Mouse (Mus musculus) kidney, embryonic 14.5 days (tissue): ENCODE measurements at regions not wholly inside any gene's neighbourhood (a gene's known extent, or its start where the extent isn't known, plus 50 kb on each side); places are given as distances from the start of the nearest gene placed in this dataset.

Experiments used
- ATAC-seq: fragments of 200-750 bp; cut with Nextera tagmentation; 2 replicates; pipeline ENCODE4 v1.8.0; 2017; ENCODE audit warnings: moderate number of reproducible peaks, mild to moderate bottlenecking, moderate TSS enrichment, moderate library complexity; ENCODE audit not compliant: low FRiP score, low TSS enrichment
- H3K27ac ChIP-seq: fragments of 300-500 bp; sonication (generic); 2 replicates; pipeline ENCODE4 v1.5.1; 2014; ENCODE audit warnings: low read depth, mild to moderate bottlenecking, low read length, moderate library complexity, mixed read lengths
- H3K27me3 ChIP-seq: fragments of 300-500 bp; sonication (generic); 2 replicates; pipeline ENCODE4 v1.6.1; 2014; ENCODE audit warnings: mild to moderate bottlenecking, low read length; ENCODE audit not compliant: control insufficient read depth, insufficient read depth
- H3K36me3 ChIP-seq: fragments of 300-500 bp; sonication (generic); 2 replicates; pipeline ENCODE4 v1.6.1; 2014; ENCODE audit warnings: low read length, mixed read lengths; ENCODE audit not compliant: control insufficient read depth, insufficient read depth
- H3K4me1 ChIP-seq: fragments of 300-500 bp; sonication (generic); 2 replicates; pipeline ENCODE4 v1.6.1; 2014; ENCODE audit warnings: low read length, mixed read lengths; ENCODE audit not compliant: control insufficient read depth, insufficient read depth
- H3K4me2 ChIP-seq: fragments of 300-500 bp; sonication (generic); replicated peaks from 2 replicates; pipeline ENCODE4 v1.6.1; 2014; ENCODE audit warnings: low read depth, mild to moderate bottlenecking, low read length
- H3K4me3 ChIP-seq: fragments of 300-500 bp; sonication (generic); 2 replicates; pipeline ENCODE4 v1.5.1; 2014; ENCODE audit warnings: mild to moderate bottlenecking, low read length
- H3K9ac ChIP-seq: fragments of 300-500 bp; sonication (generic); 2 replicates; pipeline ENCODE4 v1.6.1; 2014; ENCODE audit warnings: low read depth, mild to moderate bottlenecking, low read length, moderate library complexity
- H3K9me3 ChIP-seq: fragments of 300-500 bp; sonication (generic); 2 replicates; pipeline ENCODE4 v1.6.1; 2016; ENCODE audit warnings: low read length; ENCODE audit not compliant: control insufficient read depth
- WGBS: fragments of 180-500 bp; shearing (Covaris S2); extraction: QIAGEN DNeasy Blood & Tissue Kit; methylation state at CpG from one replicate; pipeline ENCODE4 v1.1.7; 2014; 5-methylcytosine and 5-hydroxymethylcytosine counted together

- H3K9ac ChIP-seq: no peak overlapping the region
- H3K9me3 ChIP-seq: no peaks in the 10 kb centered on the region
- peak overlapping the region; percentile 82; the same call in 1 of the 2 replicates for H3K27ac ChIP-seq
- no peaks in the 10 kb centered on the region for H3K27me3 ChIP-seq
- 54% methylated on average over 7 of the region's 7 CpGs for WGBS
- no peak for ATAC-seq
- no peak overlapping the region for H3K4me2 ChIP-seq
- no peaks in the 10 kb centered on the region for H3K36me3 ChIP-seq
- H3K4me3 ChIP-seq: no peak overlapping the region
- H3K4me1 ChIP-seq: peaks cover 28% of the 10 kb centered on the region
These were observed 85.0 kb upstream of the Lgalsl start for GRCm38 (mm10) chr11:20915687-20916432.

- no peak overlapping the region for H3K4me2 ChIP-seq
- no peaks in the 10 kb centered on the region for H3K36me3 ChIP-seq
- no peaks in the 10 kb centered on the region for H3K27me3 ChIP-seq
- peak overlapping the region; percentile 82; the same call in 1 of the 2 replicates for H3K27ac ChIP-seq
- H3K4me1 ChIP-seq: peaks cover 28% of the 10 kb centered on the region
- no peak overlapping the region for H3K4me3 ChIP-seq
- H3K9me3 ChIP-seq: no peaks in the 10 kb centered on the region
- 40% methylated on average over 6 of the region's 6 CpGs for WGBS
- H3K9ac ChIP-seq: no peak overlapping the region
- ATAC-seq: no peak
These were observed 85.6 kb upstream of the Lgalsl start for GRCm38 (mm10) chr11:20916473-20916911.

- H3K4me1 ChIP-seq: peaks cover 28% of the 10 kb centered on the region
- no peaks in the 10 kb centered on the region for H3K36me3 ChIP-seq
- WGBS: 80% methylated on average over 7 of the region's 7 CpGs
- H3K4me2 ChIP-seq: no peak overlapping the region
- H3K4me3 ChIP-seq: no peak overlapping the region
- no peaks in the 10 kb centered on the region for H3K9me3 ChIP-seq
- no peak overlapping the region for H3K27ac ChIP-seq
- no peak for ATAC-seq
- no peak overlapping the region for H3K9ac ChIP-seq
- H3K27me3 ChIP-seq: no peaks in the 10 kb centered on the region
These were observed 86.1 kb upstream of the Lgalsl start for GRCm38 (mm10) chr11:20916961-20917360.

GRCm38 (mm10) chr11:20917483-20917882 lies 86.6 kb upstream of the Lgalsl start:
- 21% methylated on average over 5 of the region's 5 CpGs for WGBS
- H3K9me3 ChIP-seq: no peaks in the 10 kb centered on the region
- peak; percentile 63 for ATAC-seq
- H3K36me3 ChIP-seq: no peaks in the 10 kb centered on the region
- no peak overlapping the region for H3K4me3 ChIP-seq
- peaks cover 30% of the 10 kb centered on the region for H3K4me1 ChIP-seq
- H3K27ac ChIP-seq: no peak overlapping the region
- no peak overlapping the region for H3K4me2 ChIP-seq
- H3K27me3 ChIP-seq: no peaks in the 10 kb centered on the region
- H3K9ac ChIP-seq: no peak overlapping the region

- H3K27me3 ChIP-seq: no peaks in the 10 kb centered on the region
- H3K9me3 ChIP-seq: no peaks in the 10 kb centered on the region
- no peaks in the 10 kb centered on the region for H3K36me3 ChIP-seq
- H3K4me1 ChIP-seq: peaks cover 10% of the 10 kb centered on the region; the same call in 1 of the 2 replicates
- no peak overlapping the region for H3K9ac ChIP-seq
- no peak overlapping the region for H3K4me3 ChIP-seq
- ATAC-seq: no peak
- H3K4me2 ChIP-seq: no peak overlapping the region
- H3K27ac ChIP-seq: no peak overlapping the region
- WGBS: 66% methylated on average over 6 of the region's 6 CpGs
These were observed 92.3 kb upstream of the Lgalsl start for GRCm38 (mm10) chr11:20923115-20923514.

GRCm38 (mm10) chr11:20929426-20929825 lies 98.6 kb upstream of the Lgalsl start:
- no peak overlapping the region for H3K4me2 ChIP-seq
- H3K9me3 ChIP-seq: no peaks in the 10 kb centered on the region
- ATAC-seq: no peak
- no peaks in the 10 kb centered on the region for H3K36me3 ChIP-seq
- H3K27ac ChIP-seq: no peak overlapping the region
- H3K27me3 ChIP-seq: no peaks in the 10 kb centered on the region
- no peak overlapping the region for H3K9ac ChIP-seq
- 92% methylated on average over 1 of the region's 1 CpGs for WGBS
- H3K4me3 ChIP-seq: no peak overlapping the region
- peaks cover 3% of the 10 kb centered on the region; the same call in 1 of the 2 replicates for H3K4me1 ChIP-seq

GRCm38 (mm10) chr11:20930045-20930444 lies 99.2 kb upstream of the Lgalsl start:
- peaks cover 5% of the 10 kb centered on the region; the same call in 1 of the 2 replicates for H3K4me1 ChIP-seq
- H3K9ac ChIP-seq: no peak overlapping the region
- H3K27ac ChIP-seq: no peak overlapping the region
- H3K9me3 ChIP-seq: no peaks in the 10 kb centered on the region
- no peak for ATAC-seq
- no peak overlapping the region for H3K4me2 ChIP-seq
- no peaks in the 10 kb centered on the region for H3K36me3 ChIP-seq
- 50% methylated on average over 2 of the region's 2 CpGs for WGBS
- H3K27me3 ChIP-seq: no peaks in the 10 kb centered on the region
- H3K4me3 ChIP-seq: no peak overlapping the region

- no peak for ATAC-seq
- Histone ChIP-seq H3K36me3 (no peaks in the 10 kb centered on the region), H3K4me2 (no peak overlapping the region), H3K4me3 (no peak overlapping the region), H3K9ac (no peak overlapping the region), H3K27me3 (no peaks in the 10 kb centered on the region), H3K4me1 (peaks cover 5% of the 10 kb centered on the region; the same call in 1 of the 2 replicates), H3K9me3 (no peaks in the 10 kb centered on the region), H3K27ac (no peak overlapping the region)
- WGBS: 96% methylated on average over 5 of the region's 5 CpGs
These were observed 99.7 kb upstream of the Lgalsl start for GRCm38 (mm10) chr11:20930573-20930972.

- whole genome bisulfite sequencing: 39% methylated on average over 2 of the region's 2 CpGs
- H3K4me2 ChIP-seq: no peak overlapping the region
These were observed 103.6 kb upstream of the Lgalsl start for GRCm38 (mm10) chr11:20934191-20935062.

More at GRCm38 (mm10) chr11:20934191-20935062, 103.6 kb upstream of the Lgalsl start:
- Histone ChIP-seq H3K36me3 (no peaks in the 10 kb centered on the region), H3K4me1 (peaks cover 5% of the 10 kb centered on the region; the same call in 1 of the 2 replicates), H3K27me3 (no peaks in the 10 kb centered on the region), H3K27ac (no peak overlapping the region), H3K9ac (no peak overlapping the region), H3K4me3 (no peak overlapping the region), H3K9me3 (no peaks in the 10 kb centered on the region)
- no peak for ATAC-seq
